Mouse (Mus musculus) neural tube, embryonic 10.5 days (tissue): ENCODE data around the gene Gpr21.
A peak's percentile ranks its signal among the peaks of the same experiment; 100 is the strongest.
"Not testable (repeated sequence)": the region's sequence is repeated elsewhere in the genome, so short reads cannot be mapped to it uniquely, and the experiment has no call there.

Source experiments
- DNase-seq: peaks from one replicate; pipeline ENCODE4 v3.0.0-alpha.2; 2017; ENCODE audit warnings: low spot score; ENCODE audit errors: extremely low spot score

Gene Gpr21

GRCm38 (mm10) chr2:37516030-37516710 is at the start of gene Gpr21:
TSS of gene Gpr21 (plus strand) at chr2:37516332.
- DNase-seq = peak; percentile 18

DNA sequence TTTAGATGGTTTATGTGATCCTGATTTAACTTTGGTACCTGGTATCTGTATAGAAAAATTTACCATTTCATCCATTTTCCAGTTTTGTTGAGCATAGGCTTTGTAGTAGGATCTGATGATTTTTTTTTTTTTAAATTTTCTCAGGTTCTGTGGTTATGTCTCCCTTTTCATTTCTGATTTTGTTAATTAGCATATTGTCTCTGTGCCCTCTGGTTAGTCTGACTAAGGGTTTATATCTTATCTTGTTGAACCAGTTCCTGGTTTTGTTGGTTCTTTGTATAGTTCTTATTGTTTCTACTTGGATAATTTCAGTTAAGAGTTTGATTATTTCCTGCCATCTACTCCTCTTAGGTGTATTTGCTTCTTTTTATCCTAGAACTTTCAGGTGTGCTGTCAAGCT is 36.6 kb upstream of the Gpr21 start:
- no peak for DNase-seq

DNA sequence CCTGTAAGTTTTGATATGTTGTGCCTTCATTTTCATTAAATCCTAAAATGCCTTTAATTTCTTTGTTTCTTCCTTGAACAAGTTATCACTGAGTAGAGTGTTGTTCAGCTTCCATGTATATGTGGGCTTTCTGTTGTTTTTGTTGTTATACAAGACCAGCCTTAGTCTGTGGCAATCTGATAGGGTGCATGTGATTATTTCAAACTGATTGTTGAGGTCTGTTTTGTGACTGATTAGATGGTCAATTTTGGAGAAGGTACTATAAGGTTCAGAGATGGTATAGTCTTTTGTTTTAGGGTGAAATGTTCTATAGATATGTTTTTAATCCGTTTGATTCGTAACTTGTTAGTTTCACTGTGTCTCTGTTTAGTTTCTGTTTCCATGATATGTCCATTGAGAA is 36.1 kb upstream of the Gpr21 start:
- DNase-seq = no peak

DNA sequence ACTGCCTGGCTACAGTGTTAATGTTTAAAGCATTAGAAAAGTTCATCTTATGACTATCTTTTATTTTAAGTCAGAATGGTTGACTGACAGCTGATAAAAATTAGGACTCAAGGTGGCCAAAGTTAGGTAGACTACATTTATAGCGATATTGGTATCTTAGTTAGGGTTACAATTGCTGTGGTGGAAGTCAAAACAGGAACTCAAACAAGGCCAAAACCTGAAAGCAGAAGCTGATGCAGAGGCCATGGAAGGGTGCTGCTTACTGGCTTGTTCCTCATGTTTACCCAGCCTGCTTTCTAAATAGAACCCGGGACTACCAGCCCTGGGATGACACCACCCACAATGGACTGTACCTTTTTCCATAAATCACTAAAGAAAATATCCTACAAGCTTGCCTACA is 32.0 kb upstream of the Gpr21 start:
- no peak for DNase-seq

- no peak for DNase-seq
Measured at GRCm38 (mm10) chr2:37485370-37485769, 30.8 kb upstream of the Gpr21 start.

DNA sequence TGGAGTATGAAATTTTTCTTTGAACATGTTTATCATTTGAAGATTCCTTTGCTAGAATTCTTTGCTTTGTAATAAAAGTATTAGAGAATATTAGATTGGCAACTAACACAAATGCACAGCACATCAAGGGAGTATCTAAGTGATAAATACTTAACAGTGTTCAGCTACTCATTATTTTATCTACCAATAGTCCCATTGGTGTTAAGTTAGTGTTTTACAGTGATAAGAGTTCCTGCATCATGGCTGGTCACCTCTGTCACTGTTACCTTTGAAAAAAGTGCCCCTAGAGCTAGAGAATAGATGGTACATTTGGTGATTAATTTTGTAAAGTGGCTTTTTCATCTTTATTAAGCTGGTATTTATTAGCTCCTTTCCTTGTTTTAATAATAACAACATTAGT is 29.7 kb upstream of the Gpr21 start:
- DNase-seq = no peak

- DNase-seq = no peak
Measured at GRCm38 (mm10) chr2:37488956-37489355, 27.2 kb upstream of the Gpr21 start.

GRCm38 (mm10) chr2:37497321-37497720 is 18.8 kb upstream of the Gpr21 start:
- DNase-seq = no peak

DNA sequence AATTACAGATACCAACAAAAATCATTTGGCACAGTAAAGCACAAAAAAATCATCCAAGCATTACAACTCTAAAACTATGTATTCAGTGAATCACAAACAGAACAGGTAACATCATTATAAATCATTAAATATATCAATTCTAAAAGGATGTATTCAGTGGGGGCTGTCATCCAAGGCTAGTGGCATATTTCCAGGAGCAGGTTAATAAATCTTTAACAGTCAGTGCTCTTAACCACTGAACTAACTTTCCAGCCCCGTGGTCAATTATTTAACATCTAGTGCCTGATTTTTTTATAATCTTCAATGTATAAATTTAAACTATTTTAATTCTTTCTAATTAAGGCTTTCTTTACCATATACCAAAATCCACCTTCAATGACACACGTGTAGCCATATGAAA is 10.3 kb upstream of the Gpr21 start:
- DNase-seq = not testable (repeated sequence)

DNA sequence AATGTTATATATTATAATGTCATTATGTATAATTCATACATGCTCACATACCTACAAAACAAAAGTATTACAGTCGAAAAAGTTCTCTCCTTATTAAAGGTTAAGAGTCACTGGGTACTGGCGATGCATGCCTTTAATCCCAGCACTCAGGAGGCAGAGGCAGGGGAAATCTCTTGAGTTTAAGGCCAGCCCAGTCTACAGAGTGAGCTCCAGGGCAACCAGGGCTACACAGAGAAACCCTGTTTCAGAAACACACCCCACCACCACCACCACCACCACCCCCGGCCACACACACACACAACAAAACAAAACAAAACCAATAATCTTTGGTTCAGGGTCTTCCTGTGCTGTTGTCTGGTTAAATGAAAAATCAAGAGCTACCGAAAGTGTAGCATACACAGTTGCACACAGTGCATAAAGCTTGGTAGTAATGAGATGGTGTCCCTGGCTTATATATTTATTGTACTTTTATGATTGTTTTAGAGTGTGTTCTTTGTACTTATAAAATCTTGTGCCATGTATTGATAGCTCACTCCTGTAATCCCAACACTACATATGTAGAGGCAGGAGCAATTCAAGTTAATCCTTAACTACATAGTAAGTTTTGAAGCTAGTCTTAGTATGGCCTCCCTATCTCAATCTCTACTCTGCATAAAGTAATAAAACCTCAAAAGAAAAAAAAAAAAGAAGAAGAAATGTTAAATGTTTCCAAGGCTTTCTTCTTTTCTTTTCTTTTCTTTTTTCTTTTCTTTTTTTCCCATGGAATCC is 4.8 kb upstream of the Gpr21 start:
- no peak for DNase-seq

DNA sequence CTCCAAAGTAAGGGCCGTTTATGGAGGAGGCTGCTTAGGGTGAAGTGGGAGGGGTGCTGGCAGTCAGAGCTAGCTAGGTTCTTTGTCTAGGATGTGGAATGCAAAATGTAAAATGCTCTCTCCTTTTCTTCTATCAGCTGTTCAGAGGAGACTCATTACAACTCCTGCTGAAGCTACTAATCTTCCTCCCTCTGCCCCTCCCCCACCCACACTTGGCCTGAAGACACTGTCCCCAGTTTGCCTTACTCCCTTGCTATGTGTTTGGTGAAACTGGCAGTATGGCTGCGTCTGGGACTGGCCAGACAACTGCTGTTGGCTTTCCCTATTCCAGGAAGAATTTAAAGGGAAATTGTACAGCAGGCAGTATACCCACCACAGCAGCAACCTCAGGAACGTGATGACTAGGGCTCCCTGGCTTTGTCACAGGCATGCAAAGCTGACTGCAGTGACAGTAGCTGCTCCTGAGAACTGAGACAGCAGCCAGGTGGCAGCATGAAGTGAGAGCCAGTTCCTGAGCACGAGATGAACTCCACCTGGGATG is 860 bp downstream of the Gpr21 start:
- no peak for DNase-seq

DNA sequence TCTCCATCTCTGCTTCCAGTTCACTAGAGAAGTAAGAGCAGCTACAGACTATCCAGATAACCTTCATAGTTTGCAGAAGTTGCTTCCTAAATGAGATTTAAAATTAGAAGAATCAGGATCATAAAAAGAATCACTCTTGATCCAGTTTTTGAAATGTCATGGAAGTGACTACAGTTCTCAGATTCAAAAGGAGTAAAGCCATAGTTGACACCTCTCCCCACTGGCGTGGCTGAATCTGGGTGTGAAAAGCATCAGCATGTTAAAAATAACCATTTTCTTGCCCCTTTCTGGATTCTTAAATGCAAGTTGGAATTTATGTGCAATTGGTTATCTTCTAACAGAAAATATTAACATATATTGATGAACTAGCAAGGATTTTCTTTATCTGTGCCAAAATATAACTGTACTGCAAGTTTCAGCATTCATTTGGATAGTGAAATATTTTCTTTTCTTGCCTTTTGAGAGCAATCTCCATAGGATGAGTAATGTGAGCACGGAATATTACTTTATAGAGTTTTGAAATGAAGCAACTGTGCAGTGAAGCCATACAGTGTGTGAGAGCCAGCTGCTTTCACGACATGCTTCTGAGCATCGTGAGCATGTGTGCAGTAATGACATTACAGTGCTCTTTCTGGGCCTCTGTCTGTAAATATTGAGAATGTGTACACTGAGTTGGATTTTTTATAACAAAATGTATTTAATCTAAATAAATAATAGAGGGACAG is 2.6 kb downstream of the Gpr21 start:
- no peak for DNase-seq

GRCm38 (mm10) chr2:37519286-37519640 is 3.1 kb downstream of the Gpr21 start:
- no peak for DNase-seq

DNA sequence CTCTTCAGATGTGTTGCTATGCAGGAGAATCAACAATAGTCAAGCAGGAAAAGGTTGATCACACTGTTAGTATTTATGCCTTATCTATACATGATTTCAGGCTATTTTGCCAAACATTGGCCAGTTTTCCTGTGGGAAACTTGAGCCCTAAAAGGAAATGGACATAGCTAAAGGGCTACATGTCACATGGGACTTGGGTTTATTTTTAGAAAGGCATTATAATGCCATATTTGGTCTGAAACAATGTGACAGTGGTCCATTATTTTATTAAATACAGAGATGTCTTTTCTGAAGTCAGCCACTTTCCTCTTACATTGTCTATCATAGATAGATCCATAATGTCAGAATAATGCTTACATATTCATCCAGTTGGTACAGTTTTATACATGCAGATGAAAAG is 11.5 kb downstream of the Gpr21 start:
- no peak for DNase-seq

GRCm38 (mm10) chr2:37529397-37529796 is 13.3 kb downstream of the Gpr21 start:
- DNase-seq = no peak

DNA sequence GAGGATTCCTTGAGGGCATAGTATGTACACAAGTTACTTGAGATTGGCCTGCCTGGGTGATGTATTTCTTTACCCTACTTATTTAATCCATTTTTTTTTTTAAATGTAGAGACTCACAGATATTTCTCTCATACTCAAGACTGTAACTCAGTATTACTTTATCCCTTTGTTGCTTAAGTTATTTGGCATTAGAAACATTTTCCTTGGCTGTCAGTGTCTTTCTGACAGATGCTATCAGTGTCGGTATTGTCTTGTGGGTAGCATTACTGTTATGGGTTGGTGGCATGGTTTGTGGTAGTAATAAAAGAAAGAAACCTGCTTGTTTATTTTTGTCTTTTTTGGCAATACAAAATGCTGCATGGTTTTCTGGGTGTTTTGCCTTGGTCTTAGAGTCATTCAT is 14.6 kb downstream of the Gpr21 start:
- DNase-seq = no peak

- no peak for DNase-seq
Measured at GRCm38 (mm10) chr2:37531639-37532038, 15.5 kb downstream of the Gpr21 start.

- no peak for DNase-seq
Measured at GRCm38 (mm10) chr2:37549346-37550012, 33.3 kb downstream of the Gpr21 start.

DNA sequence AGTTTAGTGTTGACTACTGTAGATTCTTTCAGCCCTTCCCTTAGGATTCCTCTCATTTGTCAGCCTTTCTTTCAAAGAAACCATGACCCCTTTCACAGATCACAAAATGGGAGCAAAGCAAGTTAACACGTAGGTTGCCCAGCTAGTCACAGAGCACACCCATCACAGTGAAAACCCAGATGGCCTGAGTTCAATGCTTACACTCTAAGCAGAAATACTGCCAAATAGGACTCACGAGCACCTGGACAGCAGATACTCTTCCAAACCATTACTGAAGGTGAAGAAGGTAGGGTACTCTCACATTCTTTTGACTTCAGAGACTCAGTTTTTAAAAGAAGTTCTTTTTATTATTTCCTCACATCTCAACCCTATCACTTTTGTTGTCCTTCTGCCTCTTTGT is 40.2 kb downstream of the Gpr21 start:
- DNase-seq = no peak

DNA sequence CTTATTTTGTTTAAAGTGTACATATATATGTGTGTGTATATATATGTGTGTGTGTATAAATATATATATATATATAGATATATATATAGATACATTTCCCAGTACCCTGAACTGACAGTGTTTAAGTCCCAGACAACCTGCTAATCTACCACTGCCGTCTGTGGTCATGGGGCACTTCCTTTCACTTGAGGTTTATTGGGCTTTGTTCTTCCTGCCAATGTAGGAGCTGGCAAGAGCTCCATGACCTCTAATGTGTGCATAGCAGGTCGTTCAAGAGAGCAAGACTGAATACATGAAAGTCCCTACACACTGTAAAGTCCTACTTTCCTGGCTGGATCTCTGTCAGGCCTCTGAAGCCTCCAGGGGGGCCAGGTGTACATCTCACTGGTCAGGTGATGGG is 49.4 kb downstream of the Gpr21 start:
- no peak for DNase-seq

GRCm38 (mm10) chr2:37566035-37566434 is 49.9 kb downstream of the Gpr21 start:
- DNase-seq = no peak

GRCm38 (mm10) chr2:37569888-37570287 is 53.8 kb downstream of the Gpr21 start:
- DNase-seq = no peak
